Mouse (Mus musculus) megakaryocyte-erythroid progenitor cell, adult 5-6 weeks (primary cell): ENCODE measurements around the gene Pdrg1. TPM values are rescaled to one million over a fixed set of nuclear protein-coding genes. Genes with fewer than 3 reads are reported as not detected.
A peak's percentile ranks its signal among the peaks of the same experiment; 100 is the strongest.

ENCODE experiments used
- ATAC-seq: replicated peaks from 2 replicates; pipeline ENCODE4 v1.8.0; 2016; ENCODE audit warnings: mild to moderate bottlenecking, inconsistent platforms; ENCODE audit not compliant: severe bottlenecking, poor library complexity, low FRiP score, low TSS enrichment
- total RNA-seq, 2 experiments: library from RNA; stranded (forward) in 1 of 2; stranded (reverse) in 1 of 2; fragments of 200-1000, 215-1000 nt in 1 of 2; fragments of >200 nt in 1 of 2; fragmentation: Nextera tagmentation in 1 of 2; gene quantifications; 2 replicates each; pipeline ENCODE4 v1.2.3; 2014 to 2017

Gene Pdrg1
- total RNA-seq, 2 experiments from 2014 or later = 75.9 to 218 TPM

DNA sequence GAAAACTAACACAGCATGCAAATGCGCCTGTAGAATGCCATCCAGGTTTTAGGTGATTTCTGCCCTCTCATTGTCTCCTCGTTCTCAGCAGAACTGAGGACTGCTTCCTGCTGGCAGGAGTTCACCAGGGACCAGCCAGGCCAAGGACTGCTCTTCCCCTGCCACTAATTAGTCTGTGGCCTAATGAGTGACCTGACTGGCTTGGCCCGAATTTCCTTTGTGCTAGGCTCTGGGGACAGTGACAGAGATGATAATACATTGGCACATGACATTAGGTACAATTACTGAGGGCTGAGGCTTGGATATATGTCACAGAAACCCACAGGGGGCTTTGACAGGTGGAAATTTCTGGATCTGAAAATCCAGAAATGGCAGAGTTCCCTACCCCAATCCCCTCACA, 38.2 kb downstream of the Pdrg1 start:
- no peak for ATAC-seq

DNA sequence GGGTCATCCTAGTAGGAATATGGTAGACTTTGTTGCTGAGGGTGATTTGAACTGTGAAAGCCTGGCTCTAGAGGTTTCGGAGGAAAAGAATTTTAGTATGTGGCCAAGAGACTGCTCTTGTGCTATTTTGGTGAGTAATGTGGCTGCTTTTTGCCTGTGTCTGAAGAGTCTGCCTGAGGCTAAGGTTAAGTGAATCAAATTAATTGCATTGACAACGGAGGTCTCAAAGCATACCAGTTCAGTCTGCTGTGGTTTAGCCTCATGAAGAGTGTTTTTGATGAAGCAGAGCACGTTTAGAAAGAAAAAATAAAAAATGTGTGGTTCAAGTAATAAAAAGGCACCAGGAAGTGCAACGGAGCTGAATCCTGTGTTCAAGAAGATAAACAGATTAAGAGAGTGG, 49.7 kb downstream of the Pdrg1 start:
- ATAC-seq = no peak

DNA sequence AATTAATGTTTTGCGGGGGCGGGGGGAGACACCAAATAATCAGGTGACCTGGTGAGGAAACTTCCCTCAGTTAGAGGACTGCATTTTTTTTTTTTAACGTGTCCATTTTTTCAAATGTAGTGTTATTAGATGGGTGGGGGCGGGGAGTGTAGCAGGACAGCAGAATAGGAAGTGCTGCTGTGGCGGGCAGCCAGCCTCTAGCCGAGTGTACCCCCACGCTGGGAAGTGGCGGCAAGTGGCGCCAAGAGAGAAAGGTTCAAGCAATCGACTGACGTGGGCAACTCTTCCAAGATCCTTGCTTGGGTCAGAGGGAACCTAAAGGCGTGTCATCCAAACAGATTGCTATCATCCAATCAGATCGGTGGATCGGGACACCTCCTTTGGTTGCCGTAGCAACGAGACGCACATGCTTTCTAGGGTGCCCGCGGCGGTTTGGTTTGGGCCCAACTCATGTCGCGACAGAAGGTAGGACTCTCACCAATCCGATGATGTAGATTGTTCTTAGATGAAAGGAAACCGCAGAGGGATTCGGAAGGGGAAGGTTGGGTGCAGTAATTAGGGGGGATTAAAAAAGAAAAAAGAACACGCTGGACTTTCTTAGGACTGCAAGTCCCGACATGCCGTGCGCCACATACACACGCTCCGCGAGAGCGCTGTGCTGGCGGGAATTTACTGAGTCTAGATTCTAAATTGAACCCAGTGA, 53.0 kb downstream of the Pdrg1 start, which contains the start of gene Ttll9:
Gene Ttll9 (plus strand): TSS at position 395 of the 703 bp plus-strand sequence.
- peak; percentile 81 for ATAC-seq

Other genes with a start within 250 kb of the Pdrg1 start
- 5.7 and 6.7 TPM in 2 replicates for gene Bcl2l1, start 183.7 kb downstream of the Pdrg1 start, total RNA-seq (2014; fragmentation: Nextera tagmentation)
- 3.7 and 11.8 TPM in 2 replicates for gene Bcl2l1, start 183.7 kb downstream of the Pdrg1 start, total RNA-seq (2017)
- 51.9 and 52.3 TPM in 2 replicates for gene Tpx2, start 167.5 kb downstream of the Pdrg1 start, total RNA-seq (2014; fragmentation: Nextera tagmentation)
- gene Tpx2, start 167.5 kb downstream of the Pdrg1 start, total RNA-seq (2017) = 79.0 and 103 TPM in 2 replicates
- not detected in 2 replicates for gene Mylk2, start 104.1 kb downstream of the Pdrg1 start, total RNA-seq (2014; fragmentation: Nextera tagmentation)
- gene Mylk2, start 104.1 kb downstream of the Pdrg1 start, total RNA-seq (2017) = not detected in 2 replicates
- not detected in 2 replicates for gene Foxs1, start 82.2 kb downstream of the Pdrg1 start, total RNA-seq (2014; fragmentation: Nextera tagmentation)
- not detected in 2 replicates for gene Foxs1, start 82.2 kb downstream of the Pdrg1 start, total RNA-seq (2017)
- not detected in 2 replicates for gene Dusp15, start 63.7 kb downstream of the Pdrg1 start, total RNA-seq (2014; fragmentation: Nextera tagmentation)
- gene Dusp15, start 63.7 kb downstream of the Pdrg1 start, total RNA-seq (2017) = not detected in 2 replicates
- gene Ttll9, start 52.9 kb downstream of the Pdrg1 start, total RNA-seq (2014; fragmentation: Nextera tagmentation) = not detected in 2 replicates
- gene Ttll9, start 52.9 kb downstream of the Pdrg1 start, total RNA-seq (2017) = not detected in 2 replicates
- gene Xkr7, start 16.4 kb upstream of the Pdrg1 start, total RNA-seq (2014; fragmentation: Nextera tagmentation) = not detected in 2 replicates
- gene Xkr7, start 16.4 kb upstream of the Pdrg1 start, total RNA-seq (2017) = not detected in 2 replicates
- not detected in 2 replicates for gene Ccm2l, start 50.5 kb upstream of the Pdrg1 start, total RNA-seq (2014; fragmentation: Nextera tagmentation)
- gene Ccm2l, start 50.5 kb upstream of the Pdrg1 start, total RNA-seq (2017) = not detected in 2 replicates
- gene Hck, start 93.0 kb upstream of the Pdrg1 start, total RNA-seq (2014; fragmentation: Nextera tagmentation) = 2.2 TPM in 1 of 2 replicates, not detected in the other
- 0.23 and 3.3 TPM in 2 replicates for gene Hck, start 93.0 kb upstream of the Pdrg1 start, total RNA-seq (2017)
- 53.7 and 58.7 TPM in 2 replicates for gene Tm9sf4, start 145.9 kb upstream of the Pdrg1 start, total RNA-seq (2014; fragmentation: Nextera tagmentation)
- gene Tm9sf4, start 145.9 kb upstream of the Pdrg1 start, total RNA-seq (2017) = 49.5 and 97.3 TPM in 2 replicates
- gene Tspyl3, start 210.0 kb upstream of the Pdrg1 start, total RNA-seq (2014; fragmentation: Nextera tagmentation) = 6.5 and 8.0 TPM in 2 replicates
- 2.0 and 5.6 TPM in 2 replicates for gene Tspyl3, start 210.0 kb upstream of the Pdrg1 start, total RNA-seq (2017)
- gene Plagl2, start 226.0 kb upstream of the Pdrg1 start, total RNA-seq (2014; fragmentation: Nextera tagmentation) = 38.6 and 46.5 TPM in 2 replicates
- gene Plagl2, start 226.0 kb upstream of the Pdrg1 start, total RNA-seq (2017) = 3.7 and 10.0 TPM in 2 replicates
- 26.4 and 27.1 TPM in 2 replicates for gene Pofut1, start 226.1 kb upstream of the Pdrg1 start, total RNA-seq (2014; fragmentation: Nextera tagmentation)
- 14.8 and 22.3 TPM in 2 replicates for gene Pofut1, start 226.1 kb upstream of the Pdrg1 start, total RNA-seq (2017)